Mouse (Mus musculus): ENCODE measurements at regions not wholly inside any gene's neighbourhood (a gene's known extent, or its start where the extent isn't known, plus 50 kb on each side); places are given as distances from the start of the nearest gene placed in this dataset.

GRCm38 (mm10) chr1:43367151-43367895 lies 77.1 kb upstream of the Nck2 start:
- DNase-seq (ENCODE audit: low spot score): no peak

- DNase-seq (ENCODE audit: low spot score): no peak
Measured at GRCm38 (mm10) chr1:43371863-43372262, 72.5 kb upstream of the Nck2 start.

DNA sequence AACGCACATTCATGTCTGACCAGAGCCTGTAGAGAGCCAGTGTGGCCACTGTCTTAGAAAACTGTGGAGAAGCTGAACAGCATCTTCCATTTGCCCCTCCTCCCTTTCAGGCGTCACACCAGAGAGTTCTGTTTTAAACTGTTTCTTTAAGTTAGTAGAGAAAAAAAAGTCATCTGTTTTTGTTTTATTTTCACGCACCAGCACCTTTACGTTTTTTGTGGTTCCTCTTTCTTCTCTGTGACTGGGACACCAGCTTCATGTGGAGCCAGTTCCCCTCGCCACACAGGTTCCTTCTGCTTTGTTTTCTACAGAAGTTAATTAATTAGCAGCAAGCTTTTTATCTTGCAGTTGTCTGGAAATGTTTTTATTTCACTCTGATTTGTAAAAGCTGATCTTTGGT lies 69.4 kb upstream of the Nck2 start:
- DNase-seq (ENCODE audit: low spot score): peak; percentile 10

DNA sequence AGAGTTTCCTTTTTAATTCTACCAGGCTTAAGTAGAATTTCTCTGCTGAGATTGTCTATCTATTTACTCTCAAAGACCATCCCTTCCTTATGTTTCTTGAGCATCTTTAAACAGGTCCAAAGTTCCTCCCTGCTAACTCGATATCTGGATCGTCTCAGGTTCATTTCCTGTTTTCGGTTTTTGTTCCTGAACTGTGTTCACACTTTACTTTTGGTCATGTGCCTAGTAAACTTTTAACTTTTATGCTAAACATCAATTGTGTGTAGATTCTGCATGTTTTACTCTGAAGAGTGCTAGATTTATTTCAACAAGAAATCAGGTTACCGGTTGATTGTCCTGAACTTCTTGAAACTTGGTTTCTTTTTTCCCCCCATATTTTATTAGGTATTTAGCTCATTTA lies 68.5 kb upstream of the Nck2 start:
- DNase-seq (ENCODE audit: low spot score): no peak

DNA sequence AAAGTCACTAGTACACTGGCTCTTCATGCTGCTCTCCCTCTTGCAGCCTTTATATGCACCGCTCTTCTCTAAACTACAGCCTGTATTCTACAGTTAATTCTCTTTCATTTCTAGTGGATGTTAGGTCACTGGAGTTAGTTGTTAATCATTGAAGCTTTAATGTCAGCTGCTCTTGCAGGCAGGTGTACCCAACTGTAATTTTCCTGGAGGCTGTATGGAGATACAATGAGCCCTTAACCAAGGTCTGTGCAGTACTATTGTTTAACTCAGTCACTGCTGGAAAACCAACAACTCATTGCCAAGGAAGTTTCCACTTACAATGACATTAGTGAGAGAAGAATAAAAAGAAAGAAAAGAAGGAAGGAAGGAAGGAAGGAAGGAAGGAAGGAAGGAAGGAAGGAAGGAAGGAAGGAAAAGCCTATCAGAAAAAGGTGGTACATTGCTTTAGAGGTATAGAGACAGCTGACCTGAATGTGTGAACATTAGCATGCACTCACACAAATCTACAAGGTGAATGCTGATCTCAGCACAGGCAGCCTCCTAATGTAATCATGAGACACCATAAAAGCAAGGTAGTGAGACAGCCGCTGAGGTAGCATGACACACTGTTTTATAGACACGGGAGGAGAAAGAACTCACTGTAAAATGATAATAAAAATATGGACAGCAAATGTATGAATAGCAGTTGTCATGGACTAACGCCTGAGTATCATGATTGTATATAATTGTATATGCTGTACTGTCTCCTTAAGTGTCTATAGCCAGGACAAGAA lies 66.7 kb upstream of the Nck2 start:
- DNase-seq (ENCODE audit: low spot score): no peak

GRCm38 (mm10) chr1:43385008-43385407 lies 59.4 kb upstream of the Nck2 start:
- DNase-seq (ENCODE audit: low spot score): no peak

DNA sequence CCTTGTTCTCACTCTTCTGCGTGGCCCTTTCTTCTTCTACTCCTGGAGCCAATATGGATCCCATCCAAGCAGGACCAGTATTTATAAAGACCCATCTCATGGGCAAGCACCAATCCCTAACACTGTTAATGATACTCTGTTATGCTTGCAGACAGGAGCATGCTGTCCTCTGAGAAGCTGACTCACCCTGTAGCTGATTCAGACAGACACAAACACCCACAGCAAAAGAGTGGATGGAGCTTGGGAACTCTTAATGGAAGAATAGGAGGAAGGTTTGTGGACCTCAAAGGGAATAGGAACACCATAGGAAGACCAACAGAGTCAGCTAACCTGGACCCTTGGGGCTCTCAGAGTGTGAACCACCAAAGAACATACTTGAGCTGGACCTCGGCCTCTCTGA lies 50.3 kb upstream of the Nck2 start:
- no peak for DNase-seq (ENCODE audit: low spot score)
